Mouse (Mus musculus): ENCODE results near the gene Nt5c2. TPM values are rescaled to one million over a fixed set of nuclear protein-coding genes. Genes with fewer than 3 reads are reported as not detected.

Nt5c2 gene
- polyA plus RNA-seq, 1 experiment from 2014 or later, result 47.4 TPM

- peak; percentile 91 for ATAC-seq (ENCODE audit: low read depth)
- peak overlapping the region; percentile 62 for H3K4me2 ChIP-seq (ENCODE audit: low read depth, low read length)
- peaks cover 53% of the 10 kb centered on the region for H3K4me1 ChIP-seq (ENCODE audit: control insufficient read depth, low read depth, low read length)
- peaks cover 5% of the 10 kb centered on the region; the same call in 1 of the 2 replicates for H3K36me3 ChIP-seq (ENCODE audit: control insufficient read depth, insufficient read depth)
- H3K4me3 ChIP-seq (ENCODE audit: low read depth, low read length), result peak overlapping the region; percentile 6; the same call in 1 of the 2 replicates
- H3K27me3 ChIP-seq (ENCODE audit: control insufficient read depth, insufficient read depth, low read depth, low read length), result no peaks in the 10 kb centered on the region
- peak overlapping the region; percentile 95 for H3K27ac ChIP-seq (ENCODE audit: low read length)
- peak overlapping the region; percentile 34 for H3K9ac ChIP-seq (ENCODE audit: low read depth, low read length)
- no peaks in the 10 kb centered on the region for H3K9me3 ChIP-seq (replicated peaks; ENCODE audit: control insufficient read depth, low read length)
These were observed 109.6 kb downstream of the Nt5c2 start for GRCm38 (mm10) chr19:46905383-46905782.

GRCm38 (mm10) chr19:46904907-46905306 is 110.0 kb downstream of the Nt5c2 start:
- Histone ChIP-seq H3K4me3 (ENCODE audit: low read depth, low read length) (peak overlapping the region; percentile 6; the same call in 1 of the 2 replicates), H3K27me3 (ENCODE audit: control insufficient read depth, insufficient read depth, low read depth, low read length) (no peaks in the 10 kb centered on the region), H3K9ac (ENCODE audit: low read depth, low read length) (peak overlapping the region; percentile 34), H3K36me3 (ENCODE audit: control insufficient read depth, insufficient read depth) (peaks cover 5% of the 10 kb centered on the region; the same call in 1 of the 2 replicates), H3K4me2 (ENCODE audit: low read depth, low read length) (peak overlapping the region; percentile 62), H3K9me3 (replicated peaks; ENCODE audit: control insufficient read depth, low read length) (no peaks in the 10 kb centered on the region), H3K27ac (ENCODE audit: low read length) (peak overlapping the region; percentile 95), H3K4me1 (ENCODE audit: control insufficient read depth, low read depth, low read length) (peaks cover 55% of the 10 kb centered on the region)
- WGBS (ENCODE audit: insufficient replicate concordance), result 48% methylated on average over 1 of the region's 1 CpGs
- ATAC-seq (ENCODE audit: low read depth), result peak; percentile 32; the same call in 1 of the 2 replicates

GRCm38 (mm10) chr19:46903379-46903778 is 111.6 kb downstream of the Nt5c2 start:
- ATAC-seq (ENCODE audit: low read depth), result no peak
- Histone ChIP-seq H3K9me3 (replicated peaks; ENCODE audit: control insufficient read depth, low read length) (no peaks in the 10 kb centered on the region), H3K27me3 (ENCODE audit: control insufficient read depth, insufficient read depth, low read depth, low read length) (no peaks in the 10 kb centered on the region), H3K4me2 (ENCODE audit: low read depth, low read length) (no peak overlapping the region), H3K9ac (ENCODE audit: low read depth, low read length) (no peak overlapping the region), H3K4me1 (ENCODE audit: control insufficient read depth, low read depth, low read length) (peaks cover 55% of the 10 kb centered on the region), H3K36me3 (ENCODE audit: control insufficient read depth, insufficient read depth) (peaks cover 8% of the 10 kb centered on the region; the same call in 1 of the 2 replicates), H3K4me3 (ENCODE audit: low read depth, low read length) (no peak overlapping the region), H3K27ac (ENCODE audit: low read length) (peak overlapping the region; percentile 32; the same call in 1 of the 2 replicates)
- WGBS (ENCODE audit: insufficient replicate concordance), result 84% methylated on average over 5 of the region's 5 CpGs

- Histone ChIP-seq H3K27me3 (ENCODE audit: control insufficient read depth, insufficient read depth, low read depth, low read length) (no peaks in the 10 kb centered on the region), H3K36me3 (ENCODE audit: control insufficient read depth, insufficient read depth) (peaks cover 22% of the 10 kb centered on the region), H3K4me2 (ENCODE audit: low read depth, low read length) (no peak overlapping the region), H3K4me1 (ENCODE audit: control insufficient read depth, low read depth, low read length) (peaks cover 45% of the 10 kb centered on the region), H3K9ac (ENCODE audit: low read depth, low read length) (0 out of 2 replicates have a peak overlapping the region, but pooled peaks have one; percentile 1), H3K4me3 (ENCODE audit: low read depth, low read length) (no peak overlapping the region), H3K9me3 (replicated peaks; ENCODE audit: control insufficient read depth, low read length) (peaks cover 5% of the 10 kb centered on the region), H3K27ac (ENCODE audit: low read length) (peak overlapping the region; percentile 76)
- WGBS (ENCODE audit: insufficient replicate concordance), result 55% methylated on average over 5 of the region's 5 CpGs
- ATAC-seq (ENCODE audit: low read depth), result no peak
These were observed 113.6 kb downstream of the Nt5c2 start for GRCm38 (mm10) chr19:46901323-46901722.

- Histone ChIP-seq H3K9ac (ENCODE audit: low read depth, low read length) (0 out of 2 replicates have a peak overlapping the region, but pooled peaks have one; percentile 1), H3K27ac (ENCODE audit: low read length) (peak overlapping the region; percentile 76), H3K4me2 (ENCODE audit: low read depth, low read length) (peak overlapping the region; percentile 39; the same call in 1 of the 2 replicates), H3K27me3 (ENCODE audit: control insufficient read depth, insufficient read depth, low read depth, low read length) (no peaks in the 10 kb centered on the region), H3K36me3 (ENCODE audit: control insufficient read depth, insufficient read depth) (peaks cover 22% of the 10 kb centered on the region), H3K4me3 (ENCODE audit: low read depth, low read length) (no peak overlapping the region), H3K9me3 (replicated peaks; ENCODE audit: control insufficient read depth, low read length) (peaks cover 5% of the 10 kb centered on the region), H3K4me1 (ENCODE audit: control insufficient read depth, low read depth, low read length) (peaks cover 40% of the 10 kb centered on the region)
- 20% methylated on average over 6 of the region's 6 CpGs for WGBS (ENCODE audit: insufficient replicate concordance)
- peak; percentile 78 for ATAC-seq (ENCODE audit: low read depth)
These were observed 114.2 kb downstream of the Nt5c2 start for GRCm38 (mm10) chr19:46900786-46901185.

GRCm38 (mm10) chr19:46899871-46900270 is 115.1 kb downstream of the Nt5c2 start:
- 49% methylated on average over 5 of the region's 5 CpGs for WGBS (ENCODE audit: insufficient replicate concordance)
- H3K4me1 ChIP-seq (ENCODE audit: control insufficient read depth, low read depth, low read length), result peaks cover 32% of the 10 kb centered on the region
- H3K36me3 ChIP-seq (ENCODE audit: control insufficient read depth, insufficient read depth), result peaks cover 22% of the 10 kb centered on the region
- no peak overlapping the region for H3K4me2 ChIP-seq (ENCODE audit: low read depth, low read length)
- H3K9me3 ChIP-seq (replicated peaks; ENCODE audit: control insufficient read depth, low read length), result peaks cover 5% of the 10 kb centered on the region
- H3K27me3 ChIP-seq (ENCODE audit: control insufficient read depth, insufficient read depth, low read depth, low read length), result no peaks in the 10 kb centered on the region
- H3K27ac ChIP-seq (ENCODE audit: low read length), result no peak overlapping the region
- no peak for ATAC-seq (ENCODE audit: low read depth)
- H3K9ac ChIP-seq (ENCODE audit: low read depth, low read length), result no peak overlapping the region
- no peak overlapping the region for H3K4me3 ChIP-seq (ENCODE audit: low read depth, low read length)

- Histone ChIP-seq H3K4me2 (ENCODE audit: low read depth, low read length) (no peak overlapping the region), H3K4me3 (ENCODE audit: low read depth, low read length) (no peak overlapping the region), H3K9ac (ENCODE audit: low read depth, low read length) (no peak overlapping the region), H3K4me1 (ENCODE audit: control insufficient read depth, low read depth, low read length) (peaks cover 27% of the 10 kb centered on the region), H3K36me3 (ENCODE audit: control insufficient read depth, insufficient read depth) (peaks cover 22% of the 10 kb centered on the region), H3K27me3 (ENCODE audit: control insufficient read depth, insufficient read depth, low read depth, low read length) (no peaks in the 10 kb centered on the region), H3K27ac (ENCODE audit: low read length) (peak overlapping the region; percentile 60), H3K9me3 (replicated peaks; ENCODE audit: control insufficient read depth, low read length) (peaks cover 5% of the 10 kb centered on the region)
- no peak for ATAC-seq (ENCODE audit: low read depth)
- 43% methylated on average over 5 of the region's 5 CpGs for WGBS (ENCODE audit: insufficient replicate concordance)
These were observed 115.6 kb downstream of the Nt5c2 start for GRCm38 (mm10) chr19:46899306-46899705.

GRCm38 (mm10) chr19:46898222-46898621 is 116.7 kb downstream of the Nt5c2 start:
- Histone ChIP-seq H3K4me1 (ENCODE audit: control insufficient read depth, low read depth, low read length) (peaks cover 21% of the 10 kb centered on the region), H3K36me3 (ENCODE audit: control insufficient read depth, insufficient read depth) (peaks cover 17% of the 10 kb centered on the region), H3K27ac (ENCODE audit: low read length) (no peak overlapping the region), H3K27me3 (ENCODE audit: control insufficient read depth, insufficient read depth, low read depth, low read length) (no peaks in the 10 kb centered on the region), H3K4me3 (ENCODE audit: low read depth, low read length) (no peak overlapping the region), H3K4me2 (ENCODE audit: low read depth, low read length) (no peak overlapping the region), H3K9me3 (replicated peaks; ENCODE audit: control insufficient read depth, low read length) (peaks cover 5% of the 10 kb centered on the region), H3K9ac (ENCODE audit: low read depth, low read length) (no peak overlapping the region)
- no peak for ATAC-seq (ENCODE audit: low read depth)
- 86% methylated on average over 5 of the region's 5 CpGs for WGBS (ENCODE audit: insufficient replicate concordance)

- no peak overlapping the region for H3K4me3 ChIP-seq (ENCODE audit: low read depth, low read length)
- H3K9ac ChIP-seq (ENCODE audit: low read depth, low read length), result no peak overlapping the region
- H3K4me1 ChIP-seq (ENCODE audit: control insufficient read depth, low read depth, low read length), result peaks cover 21% of the 10 kb centered on the region
- no peak overlapping the region for H3K4me2 ChIP-seq (ENCODE audit: low read depth, low read length)
- no peaks in the 10 kb centered on the region for H3K27me3 ChIP-seq (ENCODE audit: control insufficient read depth, insufficient read depth, low read depth, low read length)
- no peak overlapping the region for H3K27ac ChIP-seq (ENCODE audit: low read length)
- WGBS (ENCODE audit: insufficient replicate concordance), result 83% methylated on average over 3 of the region's 3 CpGs
- H3K9me3 ChIP-seq (replicated peaks; ENCODE audit: control insufficient read depth, low read length), result peaks cover 5% of the 10 kb centered on the region
- no peak for ATAC-seq (ENCODE audit: low read depth)
- H3K36me3 ChIP-seq (ENCODE audit: control insufficient read depth, insufficient read depth), result peaks cover 18% of the 10 kb centered on the region
These were observed 117.8 kb downstream of the Nt5c2 start for GRCm38 (mm10) chr19:46897135-46897534.
